Mouse (Mus musculus): ENCODE measurements at regions not wholly inside any gene's neighbourhood (a gene's known extent, or its start where the extent isn't known, plus 50 kb on each side); places are given as distances from the start of the nearest gene placed in this dataset.

GRCm38 (mm10) chr1:35813625-35814024 is 254.6 kb upstream of the Hs6st1 start:
- TF ChIP-seq CTCF (conservative IDR thresholded peaks at IDR 0.05; ENCODE audit: insufficient read depth, insufficient read length, low read depth, low read length) (no peak), POLR2A (IDR thresholded peaks at IDR 0.05; ENCODE audit: low read depth, low read length) (no peak)

Measured in kidney, adult 2 months (tissue).